Mouse (Mus musculus) small intestine, adult 2 months (tissue): ENCODE measurements around the gene Tnni1. TPM values are rescaled to one million over a fixed set of nuclear protein-coding genes. Genes with fewer than 3 reads are reported as not detected.

Experiments
- H3K27ac ChIP-seq: fragments of 200-500 bp; 2 replicates; pipeline ENCODE4 v1.5.1; 2012; ENCODE audit warnings: low read depth, low read length, control low read depth, inconsistent platforms; ENCODE audit not compliant: insufficient read depth
- H3K27me3 ChIP-seq: fragments of 200-500 bp; 2 replicates; pipeline ENCODE4 v1.6.1; 2012; ENCODE audit warnings: mild to moderate bottlenecking, moderate library complexity, low read length, inconsistent platforms; ENCODE audit not compliant: control insufficient read depth, insufficient read depth
- H3K36me3 ChIP-seq: fragments of 200-500 bp; 2 replicates; pipeline ENCODE4 v1.6.1; 2012; ENCODE audit warnings: mild to moderate bottlenecking, low read length, control low read depth, inconsistent platforms; ENCODE audit not compliant: control insufficient read depth, insufficient read depth
- H3K4me1 ChIP-seq: fragments of 200-500 bp; 2 replicates; pipeline ENCODE4 v1.6.1; 2012; ENCODE audit warnings: low read length, inconsistent platforms, mixed read lengths; ENCODE audit not compliant: control insufficient read depth, insufficient read depth, insufficient read length
- H3K4me3 ChIP-seq: fragments of 200-500 bp; 2 replicates; pipeline ENCODE4 v1.5.1; 2012; ENCODE audit warnings: low read depth, mild to moderate bottlenecking, control low read depth, inconsistent platforms, low read length, moderate library complexity
- CTCF ChIP-seq: fragments of 200-500 bp; IDR thresholded peaks from 2 replicates; pipeline ENCODE4 v1.5.1; 2012; ENCODE audit warnings: low read depth, mild to moderate bottlenecking, control low read depth, inconsistent platforms, low read length, moderate library complexity, mixed read lengths; ENCODE audit not compliant: insufficient replicate concordance, insufficient read length; ENCODE audit errors: extremely low read depth
- POLR2A ChIP-seq: fragments of 200-500 bp; IDR thresholded peaks from 2 replicates; pipeline ENCODE4 v1.6.1; 2012; ENCODE audit warnings: low read depth, mild to moderate bottlenecking, control low read depth, inconsistent platforms, low read length, moderate library complexity
- WGBS: fragments of 180-500 bp; shearing (Covaris S2); methylation state at CpG from one replicate; pipeline ENCODE4 v1.1.7; 2018; 5-methylcytosine and 5-hydroxymethylcytosine counted together
- polyA plus RNA-seq: library from polyadenylated mRNA; depleted of rRNA; stranded (reverse); fragments of >200 nt; gene quantifications from 2 replicates; pipeline ENCODE4 v1.2.3, GENCODE M21; 2012

Gene Tnni1
- polyA plus RNA-seq, 1 experiment, result 0.42 TPM

DNA sequence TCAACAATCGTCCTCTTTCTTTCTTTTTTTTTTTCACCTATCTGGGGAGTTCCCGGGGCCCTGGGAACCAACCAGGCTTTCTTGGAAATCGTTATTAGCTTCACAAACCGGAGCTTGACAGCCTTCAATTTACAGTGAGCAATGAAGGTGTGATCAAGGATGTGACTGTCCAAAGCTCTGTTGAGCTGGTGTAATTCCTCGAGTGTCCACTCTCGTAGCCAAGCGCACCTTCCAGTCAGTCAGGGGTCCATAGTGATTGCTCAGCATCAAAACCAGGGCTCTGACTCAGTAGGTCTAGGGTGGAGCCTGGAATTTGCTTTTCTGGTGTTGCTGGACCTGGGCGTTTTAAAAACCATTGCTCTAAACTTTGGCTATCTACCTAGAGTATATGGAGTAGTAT is 19.0 kb upstream of the Tnni1 start:
- Histone ChIP-seq H3K36me3 (no peaks in the 10 kb centered on the region), H3K27me3 (no peaks in the 10 kb centered on the region), H3K27ac (no peak overlapping the region), H3K4me1 (no peaks in the 10 kb centered on the region), H3K4me3 (no peak overlapping the region)
- 47% methylated on average over 8 of the region's 8 CpGs for WGBS
- TF ChIP-seq POLR2A (no peak), CTCF (no peak)

DNA sequence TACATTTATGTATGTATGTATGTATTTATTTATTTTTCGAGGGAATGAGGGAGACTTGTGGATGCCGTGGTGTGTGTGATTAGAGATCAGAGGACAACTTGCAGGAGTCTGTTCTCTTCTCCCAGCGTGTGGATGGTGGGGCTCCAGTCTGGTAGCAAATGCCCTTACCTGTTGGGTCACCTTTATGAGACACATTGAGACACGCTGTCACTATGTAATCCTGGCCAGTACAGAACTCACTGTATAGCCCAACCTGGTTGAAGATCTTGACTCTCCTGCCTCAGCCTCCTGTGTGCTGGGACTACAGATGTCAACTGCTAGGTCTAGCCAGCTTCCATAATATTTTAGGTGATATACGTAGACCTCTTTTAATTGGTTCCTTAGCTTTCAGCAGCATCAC is 17.5 kb upstream of the Tnni1 start:
- TF ChIP-seq CTCF (no peak), POLR2A (no peak)
- Histone ChIP-seq H3K27ac (no peak overlapping the region), H3K4me3 (no peak overlapping the region), H3K27me3 (peaks cover 9% of the 10 kb centered on the region), H3K36me3 (no peaks in the 10 kb centered on the region), H3K4me1 (peaks cover 8% of the 10 kb centered on the region; the same call in 1 of the 2 replicates)
- WGBS, result 84% methylated on average over 5 of the region's 5 CpGs

DNA sequence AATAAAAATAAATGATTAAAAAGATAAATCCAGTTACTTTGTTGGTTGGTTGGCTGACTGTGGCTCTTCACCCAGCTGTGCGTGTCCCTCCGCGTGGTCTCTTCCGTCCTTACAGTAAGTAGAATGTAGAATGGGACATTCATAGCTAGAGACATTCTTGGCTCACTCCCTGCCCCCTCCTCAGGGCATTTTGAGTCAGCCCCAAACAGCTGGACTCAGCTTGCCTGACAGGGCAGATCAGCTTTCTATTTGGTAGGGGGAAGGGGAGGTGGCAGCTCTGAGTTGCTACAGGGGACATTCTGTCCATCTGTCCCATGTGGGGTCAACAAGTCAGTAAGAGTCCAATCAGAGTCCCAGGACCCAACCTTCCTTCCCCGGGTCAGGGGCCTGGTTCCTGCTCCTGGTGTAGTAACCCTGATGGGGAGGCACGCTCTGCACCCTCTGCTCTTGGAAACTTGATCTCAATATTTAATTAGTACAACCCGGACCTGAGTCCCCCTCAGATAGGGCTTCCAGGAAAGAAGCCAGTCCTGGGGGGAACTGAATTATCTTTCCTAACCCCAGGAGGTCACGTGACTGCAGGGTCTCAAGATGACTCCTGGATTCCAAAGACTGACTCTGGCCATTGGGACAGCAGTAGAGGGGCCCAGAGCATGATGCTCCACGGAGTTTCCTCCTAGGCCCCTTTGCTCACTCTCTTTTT is 15.6 kb upstream of the Tnni1 start:
- Histone ChIP-seq H3K4me3 (no peak overlapping the region), H3K4me1 (peaks cover 8% of the 10 kb centered on the region; the same call in 1 of the 2 replicates), H3K27me3 (peaks cover 9% of the 10 kb centered on the region), H3K27ac (no peak overlapping the region), H3K36me3 (no peaks in the 10 kb centered on the region)
- TF ChIP-seq POLR2A (no peak), CTCF (no peak)
- 79% methylated on average over 9 of the region's 9 CpGs for WGBS

DNA sequence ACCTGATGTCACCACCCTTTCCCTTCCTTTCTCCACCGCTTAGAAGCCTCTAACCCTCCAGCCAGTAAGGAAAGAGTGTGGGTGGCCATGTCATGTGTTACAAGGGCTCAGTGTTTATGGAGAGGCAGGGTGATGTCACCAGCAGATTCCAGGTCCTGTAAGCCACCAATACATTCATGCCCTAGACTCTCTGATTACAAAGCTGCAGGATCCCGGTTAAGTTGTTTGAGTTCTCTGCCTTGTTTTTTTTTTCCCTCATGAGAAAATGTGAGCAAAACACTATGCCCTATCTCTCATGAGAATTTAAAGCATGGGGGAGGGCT is 15.1 kb upstream of the Tnni1 start:
- TF ChIP-seq POLR2A (no peak), CTCF (no peak)
- Histone ChIP-seq H3K4me3 (no peak overlapping the region), H3K4me1 (peaks cover 8% of the 10 kb centered on the region; the same call in 1 of the 2 replicates), H3K27ac (no peak overlapping the region), H3K36me3 (no peaks in the 10 kb centered on the region), H3K27me3 (peaks cover 9% of the 10 kb centered on the region)
- WGBS, result 50% methylated on average over 2 of the region's 2 CpGs

DNA sequence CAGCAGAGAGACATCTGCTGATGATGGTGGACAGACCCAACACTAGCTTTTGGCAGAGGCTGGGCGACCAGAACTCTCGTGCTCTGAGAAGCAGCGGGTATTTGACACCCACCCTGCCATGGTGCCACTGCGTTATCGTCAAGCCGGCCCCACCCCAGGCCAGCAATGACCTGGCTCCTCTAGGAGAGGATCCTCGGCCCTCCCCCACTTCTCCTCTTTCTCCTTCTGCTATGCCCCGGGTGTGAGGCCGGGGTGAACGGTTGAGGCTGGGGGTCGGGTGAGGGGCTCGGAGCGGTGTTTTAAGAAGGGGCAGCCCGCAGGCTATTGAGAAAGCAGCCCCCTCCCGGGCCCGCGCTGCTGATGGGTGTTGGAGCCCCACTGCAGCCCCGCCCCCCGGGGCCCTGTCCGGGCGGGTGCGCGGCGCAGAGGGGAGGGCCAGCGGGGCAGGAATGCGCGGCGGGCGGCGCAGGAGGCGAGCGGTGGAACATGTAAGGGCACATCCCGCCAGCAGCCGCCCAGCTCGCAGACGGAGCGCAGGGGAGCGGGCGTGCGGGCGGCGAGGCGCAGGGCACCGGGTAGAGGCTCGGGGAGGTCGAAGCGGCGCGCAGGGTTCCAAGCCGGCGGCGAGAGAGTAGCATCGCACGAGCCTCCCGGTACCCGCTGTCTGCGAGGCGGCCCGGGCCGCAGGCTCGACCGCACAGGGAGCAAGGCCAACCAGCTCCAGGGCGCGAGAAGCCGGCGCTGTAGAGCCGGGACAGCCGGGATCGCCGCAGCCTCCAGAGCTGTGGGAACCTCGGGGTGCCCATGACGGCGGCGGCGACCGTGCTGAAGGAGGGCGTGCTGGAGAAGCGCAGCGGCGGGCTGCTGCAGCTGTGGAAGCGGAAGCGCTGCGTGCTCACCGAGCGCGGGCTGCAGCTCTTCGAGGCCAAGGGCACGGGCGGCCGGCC is 13.3 kb upstream of the Tnni1 start, which contains the start of gene Phlda3:
TSS of gene Phlda3 (plus strand) at position 475 of the 947 bp plus-strand sequence.
- H3K4me1 ChIP-seq, result peaks cover 10% of the 10 kb centered on the region
- H3K27me3 ChIP-seq, result peaks cover 9% of the 10 kb centered on the region
- TF ChIP-seq CTCF (no peak), POLR2A (peak; percentile 39; the same call in 1 of the 2 replicates)
- H3K4me3 ChIP-seq, result peak within 1 kb of the TSS; percentile 69
- no peaks in the 10 kb centered on the region for H3K36me3 ChIP-seq
- H3K27ac ChIP-seq, result peak within 1 kb of the TSS; percentile 45
- WGBS, result 2% methylated on average over 89 of the region's 90 CpGs

DNA sequence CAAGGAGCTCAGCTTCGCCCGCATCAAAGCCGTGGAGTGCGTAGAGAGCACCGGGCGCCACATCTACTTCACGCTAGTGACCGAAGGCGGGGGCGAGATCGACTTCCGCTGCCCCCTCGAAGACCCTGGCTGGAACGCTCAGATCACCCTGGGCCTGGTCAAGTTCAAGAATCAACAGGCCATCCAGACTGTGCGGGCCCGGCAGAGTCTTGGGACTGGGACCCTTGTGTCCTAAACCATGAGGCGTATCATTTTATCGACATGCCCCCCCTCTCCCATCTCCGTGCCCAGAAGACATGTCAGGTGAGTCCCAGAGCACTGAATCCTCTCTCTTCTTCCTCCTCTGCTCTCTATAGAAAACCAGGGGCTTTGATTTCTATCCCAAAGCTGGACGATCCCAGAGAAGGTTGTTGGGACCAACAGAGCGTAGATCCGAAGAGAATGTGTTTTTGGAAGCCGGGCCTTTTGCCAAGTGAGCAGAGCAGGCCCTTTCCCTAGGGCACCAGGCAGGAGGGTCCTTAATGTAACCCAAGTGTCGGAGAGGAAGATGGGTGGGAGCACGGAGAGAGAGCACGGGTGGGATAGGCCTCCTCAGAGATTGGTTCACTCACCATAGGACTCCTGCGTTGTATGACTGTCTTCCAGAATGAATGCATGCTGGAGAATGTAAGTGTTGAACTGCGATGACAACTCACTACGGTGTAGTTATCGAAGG is 12.5 kb upstream of the Tnni1 start:
- peaks cover 9% of the 10 kb centered on the region for H3K27me3 ChIP-seq
- WGBS, result 30% methylated on average over 30 of the region's 30 CpGs
- peaks cover 12% of the 10 kb centered on the region for H3K4me1 ChIP-seq
- peak overlapping the region; percentile 69 for H3K4me3 ChIP-seq
- TF ChIP-seq POLR2A (no peak), CTCF (no peak)
- peak overlapping the region; percentile 45 for H3K27ac ChIP-seq
- H3K36me3 ChIP-seq, result no peaks in the 10 kb centered on the region
